Mouse (Mus musculus): ENCODE data around the gene Rraga. TPM values are rescaled to one million over a fixed set of nuclear protein-coding genes. Genes with fewer than 3 reads are reported as not detected.

Gene Rraga
- 61.6 TPM for polyA plus RNA-seq (2017; shearing (Covaris generic))

DNA sequence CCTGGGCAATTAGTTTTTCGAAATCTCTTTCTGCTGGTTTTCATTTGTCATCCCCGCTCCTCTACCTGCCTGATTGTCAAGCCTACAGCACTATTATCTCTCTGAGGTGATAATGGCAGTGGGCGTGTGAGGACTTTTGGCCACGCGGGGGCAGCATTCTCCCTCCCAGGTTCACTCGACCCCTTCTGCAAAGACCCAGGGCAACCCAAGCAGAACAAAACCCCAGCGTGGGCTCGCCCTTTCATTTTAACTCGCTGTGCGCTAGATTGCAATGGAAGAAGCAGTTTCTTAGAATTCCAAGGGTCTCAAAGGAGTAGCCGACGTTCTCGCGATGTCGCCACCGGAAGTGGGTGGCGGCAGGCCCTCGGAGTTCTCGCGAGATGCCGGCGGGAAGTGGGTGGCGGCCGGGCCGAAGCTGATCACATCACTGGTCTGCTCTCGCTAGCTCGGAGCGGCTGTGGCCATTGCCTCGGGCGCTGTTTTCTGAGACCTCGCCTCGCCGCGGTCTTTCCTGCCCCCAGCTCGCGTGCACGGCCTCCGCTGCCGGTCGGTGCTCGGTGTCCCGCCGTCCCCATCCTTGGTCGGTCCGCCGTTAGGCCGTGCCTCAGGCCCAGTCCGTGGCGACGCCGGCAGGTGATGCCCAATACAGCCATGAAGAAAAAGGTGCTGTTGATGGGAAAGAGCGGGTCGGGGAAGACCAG, at the start of gene Rraga:
Gene Rraga (plus strand): TSS at position 386 of the 701 bp plus-strand sequence.

DNA sequence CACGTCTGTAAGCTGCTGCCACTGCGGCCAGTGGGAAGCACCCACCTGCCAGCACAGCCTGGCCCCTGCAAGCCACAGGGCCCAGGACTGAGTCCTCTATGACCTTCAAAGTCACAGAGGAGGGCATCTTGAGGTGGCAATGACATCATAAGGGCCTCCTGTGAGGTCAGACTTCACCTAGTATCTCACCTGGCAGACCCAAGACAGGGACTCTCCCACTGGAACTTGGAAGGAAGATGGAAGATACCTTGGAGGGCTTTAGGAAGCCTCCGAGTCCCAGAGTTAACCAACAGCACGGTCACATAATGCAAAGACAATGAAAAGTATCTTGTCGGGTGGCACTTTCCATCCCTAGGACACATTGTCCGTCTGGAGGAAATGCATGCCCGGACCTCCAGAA, 17.2 kb upstream of the Rraga start, which contains the start of gene Saxo1:
Gene Saxo1 (minus strand): TSS at position 101 of the 400 bp plus-strand sequence.

DNA sequence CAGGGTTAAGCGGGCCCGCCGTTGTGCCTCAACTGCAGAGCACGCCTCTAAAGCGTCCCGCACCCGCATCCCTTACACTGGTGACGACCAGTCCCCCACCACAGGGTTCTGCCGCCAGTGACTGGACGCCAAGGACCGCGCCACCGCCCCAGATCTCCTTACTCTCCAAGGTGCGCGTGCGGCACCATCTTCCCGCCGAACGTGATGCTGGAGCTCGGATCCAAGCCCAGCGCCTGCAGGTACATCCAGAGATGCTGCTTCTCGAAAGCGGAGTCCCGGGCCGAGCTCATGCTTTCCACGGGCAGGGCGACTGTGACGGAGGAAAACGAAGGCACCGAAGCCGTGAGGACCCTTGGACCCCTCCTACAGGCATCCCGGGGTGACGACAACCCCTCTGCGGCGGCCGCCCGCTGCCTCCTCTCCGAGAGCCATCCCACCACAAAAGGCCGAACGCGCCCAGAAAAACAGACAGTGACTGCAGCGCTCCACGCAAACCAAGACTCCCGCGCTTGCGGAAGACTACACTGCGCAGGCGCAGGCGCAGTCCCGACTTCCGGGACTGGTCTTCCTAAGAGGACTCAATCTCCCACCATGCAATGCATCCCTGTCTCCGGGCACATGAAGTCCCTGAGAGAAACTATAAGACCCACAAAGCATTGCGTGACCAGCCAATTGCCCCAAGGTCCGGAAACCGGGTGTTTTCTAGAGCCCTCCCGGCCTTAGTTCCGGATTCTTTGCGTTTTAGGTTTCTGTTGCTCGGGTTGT, 36.2 kb downstream of the Rraga start, which contains the start of gene Haus6:
Gene Haus6 (minus strand): TSS at position 532 of the 765 bp plus-strand sequence.

Other genes with a start within 250 kb of the Rraga start
- not detected for gene Saxo1, start 17.3 kb upstream of the Rraga start, polyA plus RNA-seq (2017; shearing (Covaris generic))
- gene Haus6, start 36.4 kb downstream of the Rraga start, polyA plus RNA-seq (2017; shearing (Covaris generic)) = 14.0 TPM
- 18.7 TPM for gene Plin2, start 94.4 kb downstream of the Rraga start, polyA plus RNA-seq (2017; shearing (Covaris generic))
- gene Dennd4c, start 172.9 kb downstream of the Rraga start, polyA plus RNA-seq (2017; shearing (Covaris generic)) = 10.1 TPM